Mouse (Mus musculus) cerebellum, postnatal 36 days (tissue): Measurements from ENCODE around the gene Bcl11a.

Experiments
- DNase-seq, 2 experiments: peaks; one replicate each; pipeline ENCODE4 v3.0.0; 2021 to 2022; ENCODE audit warnings: mixed read lengths in 2 of 2

Gene Bcl11a

GRCm38 (mm10) chr11:24132853-24133252 lies 55.0 kb downstream of the Bcl11a start:
- DNase-seq = no peak

GRCm38 (mm10) chr11:24133484-24133883 lies 55.6 kb downstream of the Bcl11a start:
- DNase-seq = no peak

GRCm38 (mm10) chr11:24133928-24134327 lies 56.1 kb downstream of the Bcl11a start:
- no peak for DNase-seq

- no peak for DNase-seq
Measured at GRCm38 (mm10) chr11:24135244-24135643, 57.4 kb downstream of the Bcl11a start.

- no peak for DNase-seq
Measured at GRCm38 (mm10) chr11:24136084-24136785, 58.4 kb downstream of the Bcl11a start.

- DNase-seq = no peak
Measured at GRCm38 (mm10) chr11:24137891-24138290, 60.0 kb downstream of the Bcl11a start.

- DNase-seq = no peak
Measured at GRCm38 (mm10) chr11:24138600-24139375, 60.9 kb downstream of the Bcl11a start.

- DNase-seq = no peak
Measured at GRCm38 (mm10) chr11:24139432-24139831, 61.6 kb downstream of the Bcl11a start.

- no peak for DNase-seq
Measured at GRCm38 (mm10) chr11:24139952-24140351, 62.1 kb downstream of the Bcl11a start.

- DNase-seq = no peak
Measured at GRCm38 (mm10) chr11:24140948-24141347, 63.1 kb downstream of the Bcl11a start.

GRCm38 (mm10) chr11:24141479-24142251 lies 63.8 kb downstream of the Bcl11a start:
- DNase-seq = no peak

- no peak for DNase-seq
Measured at GRCm38 (mm10) chr11:24142316-24142715, 64.5 kb downstream of the Bcl11a start.

GRCm38 (mm10) chr11:24144159-24144946 lies 66.5 kb downstream of the Bcl11a start:
- peak; percentile 53 to 69 for DNase-seq

- no peak for DNase-seq
Measured at GRCm38 (mm10) chr11:24146034-24146433, 68.2 kb downstream of the Bcl11a start.

GRCm38 (mm10) chr11:24146437-24146836 lies 68.6 kb downstream of the Bcl11a start:
- DNase-seq = no peak

GRCm38 (mm10) chr11:24147698-24148097 lies 69.8 kb downstream of the Bcl11a start:
- no peak for DNase-seq

- no peak for DNase-seq
Measured at GRCm38 (mm10) chr11:24148545-24148944, 70.7 kb downstream of the Bcl11a start.

GRCm38 (mm10) chr11:24149462-24150220 lies 71.8 kb downstream of the Bcl11a start:
- DNase-seq = no peak

GRCm38 (mm10) chr11:24152076-24152784 lies 74.4 kb downstream of the Bcl11a start:
- DNase-seq = no peak

GRCm38 (mm10) chr11:24153049-24153448 lies 75.2 kb downstream of the Bcl11a start:
- no peak for DNase-seq

- no peak for DNase-seq
Measured at GRCm38 (mm10) chr11:24158026-24158425, 80.2 kb downstream of the Bcl11a start.
